Mouse (Mus musculus): ENCODE data around the gene Gtpbp2.
A peak's percentile ranks its signal among the peaks of the same experiment; 100 is the strongest.

Gtpbp2 gene

GRCm38 (mm10) chr17:46152847-46153782, 7.7 kb upstream of the Gtpbp2 start, which contains the start of gene Mad2l1bp:
Gene Mad2l1bp (minus strand): TSS chr17:46153553.
- DNase-seq (ENCODE audit: low read depth, low spot score), result peak; percentile 93

GRCm38 (mm10) chr17:46154336-46154735, 6.5 kb upstream of the Gtpbp2 start:
- no peak for DNase-seq (ENCODE audit: low read depth, low spot score)

- DNase-seq (ENCODE audit: low read depth, low spot score), result no peak
Observed at GRCm38 (mm10) chr17:46156680-46157079, 4.2 kb upstream of the Gtpbp2 start.

GRCm38 (mm10) chr17:46157131-46157530, 3.7 kb upstream of the Gtpbp2 start:
- DNase-seq (ENCODE audit: low read depth, low spot score), result no peak

- DNase-seq (ENCODE audit: low read depth, low spot score), result no peak
Observed at GRCm38 (mm10) chr17:46159236-46159635, 1.6 kb upstream of the Gtpbp2 start.

GRCm38 (mm10) chr17:46160090-46160662, 656 bp upstream of the Gtpbp2 start:
- peak; percentile 93 for DNase-seq (ENCODE audit: low read depth, low spot score)

GRCm38 (mm10) chr17:46161179-46161578, 347 bp downstream of the Gtpbp2 start:
- no peak for DNase-seq (ENCODE audit: low read depth, low spot score)

- peak; percentile 28 for DNase-seq (ENCODE audit: low read depth, low spot score)
Observed at GRCm38 (mm10) chr17:46161710-46162109, 878 bp downstream of the Gtpbp2 start.

GRCm38 (mm10) chr17:46162551-46162950, 1.7 kb downstream of the Gtpbp2 start:
- DNase-seq (ENCODE audit: low read depth, low spot score), result no peak

- DNase-seq (ENCODE audit: low read depth, low spot score), result peak; percentile 92
Observed at GRCm38 (mm10) chr17:46162951-46163421, 2.2 kb downstream of the Gtpbp2 start.

- no peak for DNase-seq (ENCODE audit: low read depth, low spot score)
Observed at GRCm38 (mm10) chr17:46164301-46164700, 3.5 kb downstream of the Gtpbp2 start.

- DNase-seq (ENCODE audit: low read depth, low spot score), result no peak
Observed at GRCm38 (mm10) chr17:46164791-46165190, 4.0 kb downstream of the Gtpbp2 start.

GRCm38 (mm10) chr17:46165460-46165859, 4.6 kb downstream of the Gtpbp2 start:
- DNase-seq (ENCODE audit: low read depth, low spot score), result no peak

GRCm38 (mm10) chr17:46166270-46166669, 5.4 kb downstream of the Gtpbp2 start:
- no peak for DNase-seq (ENCODE audit: low read depth, low spot score)

- no peak for DNase-seq (ENCODE audit: low read depth, low spot score)
Observed at GRCm38 (mm10) chr17:46167014-46167413, 6.2 kb downstream of the Gtpbp2 start.

- no peak for DNase-seq (ENCODE audit: low read depth, low spot score)
Observed at GRCm38 (mm10) chr17:46168318-46168717, 7.5 kb downstream of the Gtpbp2 start.

GRCm38 (mm10) chr17:46168768-46169167, 7.9 kb downstream of the Gtpbp2 start:
- no peak for DNase-seq (ENCODE audit: low read depth, low spot score)

- peak; percentile 58 for DNase-seq (ENCODE audit: low read depth, low spot score)
Observed at GRCm38 (mm10) chr17:46170538-46170937, 9.7 kb downstream of the Gtpbp2 start.

- no peak for DNase-seq (ENCODE audit: low read depth, low spot score)
Observed at GRCm38 (mm10) chr17:46182273-46182672, 21.4 kb downstream of the Gtpbp2 start.

GRCm38 (mm10) chr17:46188829-46189228, 28.0 kb downstream of the Gtpbp2 start:
- DNase-seq (ENCODE audit: low read depth, low spot score), result no peak

- no peak for DNase-seq (ENCODE audit: low read depth, low spot score)
Observed at GRCm38 (mm10) chr17:46201151-46201550, 40.3 kb downstream of the Gtpbp2 start.

- DNase-seq (ENCODE audit: low read depth, low spot score), result peak; percentile 97
Observed at GRCm38 (mm10) chr17:46202421-46203071, 41.7 kb downstream of the Gtpbp2 start, which contains the start of the genes Polh and Xpo5. Gene Polh (minus strand): TSS chr17:46202645. Gene Xpo5 (plus strand): TSS chr17:46202782.
